Mouse (Mus musculus) bone marrow macrophage, adult 2 months (primary cell): ENCODE results near the gene Gp1bb. TPM values are rescaled to one million over a fixed set of nuclear protein-coding genes. Genes with fewer than 3 reads are reported as not detected.

Source experiments
- H3K27ac ChIP-seq: 2 replicates; pipeline ENCODE4 v1.5.1; 2012; ENCODE audit warnings: low read depth, low read length; ENCODE audit not compliant: insufficient read depth
- H3K4me1 ChIP-seq: 2 replicates; pipeline ENCODE4 v1.6.1; 2012; ENCODE audit warnings: low read length; ENCODE audit not compliant: control insufficient read depth, insufficient read depth
- H3K4me3 ChIP-seq: 2 replicates; pipeline ENCODE4 v1.5.1; 2012; ENCODE audit warnings: mild to moderate bottlenecking, low read length, moderate library complexity; ENCODE audit not compliant: insufficient read depth
- CTCF ChIP-seq: IDR thresholded peaks from 2 replicates; pipeline ENCODE4 v1.5.1; 2012; ENCODE audit warnings: low read depth, mild to moderate bottlenecking, low read length, moderate library complexity
- POLR2A ChIP-seq: IDR thresholded peaks from 2 replicates; pipeline ENCODE4 v1.6.1; 2012; ENCODE audit warnings: mild to moderate bottlenecking, low read depth, low read length, borderline replicate concordance
- polyA plus RNA-seq: library from polyadenylated mRNA; stranded (reverse); fragments of >200 nt; gene quantifications from 2 replicates; pipeline ENCODE4 v1.2.4, GENCODE M21; 2012; ENCODE audit not compliant: missing spikeins, insufficient read depth, insufficient read length

Gp1bb gene
- polyA plus RNA-seq, 1 experiment, result not detected

- Histone ChIP-seq H3K27ac (no peak overlapping the region), H3K4me1 (no peaks in the 10 kb centered on the region), H3K4me3 (no peak overlapping the region)
- TF ChIP-seq CTCF, result no peak
- no peak for TF ChIP-seq POLR2A
Observed at GRCm38 (mm10) chr16:18609099-18609498, 13.1 kb downstream of the Gp1bb start.

GRCm38 (mm10) chr16:18608226-18608625, 14.0 kb downstream of the Gp1bb start:
- no peak overlapping the region for H3K27ac ChIP-seq
- no peaks in the 10 kb centered on the region for H3K4me1 ChIP-seq
- TF ChIP-seq CTCF (no peak), POLR2A (no peak)
- H3K4me3 ChIP-seq, result no peak overlapping the region

- TF ChIP-seq CTCF (no peak), POLR2A (no peak)
- Histone ChIP-seq H3K4me3 (no peak overlapping the region), H3K27ac (no peak overlapping the region)
Observed at GRCm38 (mm10) chr16:18605705-18606104, 16.5 kb downstream of the Gp1bb start.

GRCm38 (mm10) chr16:18604267-18604701, 17.9 kb downstream of the Gp1bb start:
- no peaks in the 10 kb centered on the region for H3K4me1 ChIP-seq
- H3K4me3 ChIP-seq, result no peak overlapping the region
- H3K27ac ChIP-seq, result no peak overlapping the region
- TF ChIP-seq POLR2A, result no peak
- no peak for TF ChIP-seq CTCF

More at GRCm38 (mm10) chr16:18605705-18606104, 16.5 kb downstream of the Gp1bb start:
- no peaks in the 10 kb centered on the region for H3K4me1 ChIP-seq

- H3K4me1 ChIP-seq, result no peaks in the 10 kb centered on the region
- no peak overlapping the region for H3K4me3 ChIP-seq
- H3K27ac ChIP-seq, result no peak overlapping the region
- no peak for TF ChIP-seq CTCF
- TF ChIP-seq POLR2A, result no peak
Observed at GRCm38 (mm10) chr16:18601447-18601846, 20.8 kb downstream of the Gp1bb start.

- Histone ChIP-seq H3K4me3 (no peak overlapping the region), H3K4me1 (no peaks in the 10 kb centered on the region), H3K27ac (no peak overlapping the region)
- TF ChIP-seq POLR2A (no peak), CTCF (no peak)
Observed at GRCm38 (mm10) chr16:18598006-18598405, 24.2 kb downstream of the Gp1bb start.

GRCm38 (mm10) chr16:18596255-18596654, 25.9 kb downstream of the Gp1bb start:
- H3K27ac ChIP-seq, result no peak overlapping the region
- H3K4me3 ChIP-seq, result no peak overlapping the region
- no peaks in the 10 kb centered on the region for H3K4me1 ChIP-seq
- no peak for TF ChIP-seq CTCF

GRCm38 (mm10) chr16:18593930-18594329, 28.3 kb downstream of the Gp1bb start:
- TF ChIP-seq CTCF (no peak), POLR2A (no peak)
- no peak overlapping the region for H3K4me3 ChIP-seq
- H3K27ac ChIP-seq, result no peak overlapping the region
- no peaks in the 10 kb centered on the region for H3K4me1 ChIP-seq

- TF ChIP-seq CTCF (no peak), POLR2A (no peak)
- Histone ChIP-seq H3K4me1 (no peaks in the 10 kb centered on the region), H3K27ac (no peak overlapping the region), H3K4me3 (peak overlapping the region; percentile 24; the same call in 1 of the 2 replicates)
Observed at GRCm38 (mm10) chr16:18591047-18592018, 30.9 kb downstream of the Gp1bb start.

- H3K27ac ChIP-seq, result no peak within 1 kb of the TSS
- peak within 1 kb of the TSS; percentile 51 for H3K4me3 ChIP-seq
- no peaks in the 10 kb centered on the region for H3K4me1 ChIP-seq
- no peak for TF ChIP-seq POLR2A
- TF ChIP-seq CTCF, result peak; percentile 23; the same call in 1 of the 2 replicates
Observed at GRCm38 (mm10) chr16:18589804-18590790, 32.1 kb downstream of the Gp1bb start, which contains the start of gene Tbx1. Gene Tbx1, minus strand, starts transcription at chr16:18590671.
